Mouse (Mus musculus): Measurements from ENCODE around the gene Gm42791.

DNA sequence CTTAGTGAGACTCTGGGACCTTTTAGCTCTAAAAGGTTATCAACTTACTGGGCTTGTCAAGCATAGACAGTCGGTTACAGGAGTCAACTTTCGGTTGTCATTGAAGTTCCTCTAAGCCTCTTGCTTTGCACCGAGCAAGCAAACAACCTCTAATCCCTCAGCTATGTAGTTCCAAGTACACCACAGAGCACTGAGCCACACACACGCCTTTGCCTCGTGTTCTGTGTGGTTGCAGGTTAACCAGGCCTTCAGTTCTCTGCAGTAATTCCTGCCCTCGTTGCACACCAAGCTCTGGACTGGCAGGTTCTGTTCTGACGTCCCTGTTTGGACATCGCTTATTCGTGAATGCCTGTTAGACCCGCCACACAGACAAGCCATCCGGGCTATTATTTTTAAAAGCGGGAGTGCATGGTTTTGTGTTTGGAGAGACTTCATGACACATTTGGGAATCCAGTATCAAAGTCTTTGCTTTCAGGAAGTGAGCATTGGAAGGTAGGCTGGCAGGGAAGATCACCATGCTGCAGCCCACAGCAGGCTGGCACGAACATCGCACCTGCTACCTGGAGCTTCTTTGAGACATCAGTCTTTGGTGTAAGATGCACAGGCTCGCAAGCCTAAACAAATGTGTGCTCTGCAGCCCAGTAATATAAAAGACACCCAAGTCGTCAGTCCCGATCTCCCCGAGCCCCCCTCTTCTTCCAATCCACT lies 16.3 kb downstream of the Gm42791 start:
- TF ChIP-seq CTCF (conservative IDR thresholded peaks at IDR 0.05; ENCODE audit: insufficient read depth, insufficient read length, low read depth, low read length): no peak
- TF ChIP-seq POLR2A (IDR thresholded peaks at IDR 0.05; ENCODE audit: low read depth, low read length): no peak
